Mouse (Mus musculus): ENCODE data around the gene Hnrnpul1. TPM values are rescaled to one million over a fixed set of nuclear protein-coding genes. Genes with fewer than 3 reads are reported as not detected.

Gene Hnrnpul1
- polyA plus RNA-seq (2015; fragmentation: Nextera tagmentation; extraction: Ambion mirVana) = 32.4 and 34.5 TPM in 2 replicates

GRCm38 (mm10) chr7:25754738-25755467 is at the start of gene Hnrnpul1:
Hnrnpul1 (minus strand) TSS chr7:25754757.
- Histone ChIP-seq H3K9ac (replicated peaks; ENCODE audit: low read depth) (peak within 1 kb of the TSS; percentile 99), H3K27ac (ENCODE audit: low read length) (peak within 1 kb of the TSS; percentile 100), H3K27me3 (replicated peaks; ENCODE audit: insufficient read depth, low read length) (no peaks in the 10 kb centered on the region), H3K4me3 (ENCODE audit: low read depth, low read length) (peak within 1 kb of the TSS; percentile 97), H3K4me1 (ENCODE audit: insufficient read depth, low read depth, low read length) (peaks cover 17% of the 10 kb centered on the region; the same call in 1 of the 2 replicates), H3K36me3 (ENCODE audit: insufficient read depth, low read length) (peaks cover 5% of the 10 kb centered on the region; the same call in 1 of the 2 replicates), H3K4me2 (replicated peaks; ENCODE audit: low read depth, low read length) (peak within 1 kb of the TSS; percentile 72), H3K9me3 (ENCODE audit: low read length) (no peaks in the 10 kb centered on the region)
- TF ChIP-seq CTCF (IDR thresholded peaks at IDR 0.05) (peak; percentile 64), EP300 (IDR thresholded peaks at IDR 0.05) (no peak; the same call in 1 of the 2 replicates)
- DNase-seq (ENCODE audit: low spot score) (peak; percentile 99), ATAC-seq (peak; percentile 91)
- WGBS = 1% methylated on average over 47 of the region's 55 CpGs

- Histone ChIP-seq H3K27me3 (replicated peaks; ENCODE audit: insufficient read depth, low read length) (no peaks in the 10 kb centered on the region), H3K27ac (ENCODE audit: low read length) (peak overlapping the region; percentile 86; the same call in 1 of the 2 replicates), H3K4me2 (replicated peaks; ENCODE audit: low read depth, low read length) (no peak overlapping the region), H3K9me3 (ENCODE audit: low read length) (no peaks in the 10 kb centered on the region), H3K9ac (replicated peaks; ENCODE audit: low read depth) (no peak overlapping the region), H3K36me3 (ENCODE audit: insufficient read depth, low read length) (no peaks in the 10 kb centered on the region), H3K4me1 (ENCODE audit: insufficient read depth, low read depth, low read length) (peaks cover 3% of the 10 kb centered on the region; the same call in 1 of the 2 replicates), H3K4me3 (ENCODE audit: low read depth, low read length) (no peak overlapping the region)
- 74% methylated on average over 13 of the region's 13 CpGs for WGBS
- DNase-seq (ENCODE audit: low spot score) = no peak
- TF ChIP-seq EP300 (IDR thresholded peaks at IDR 0.05) (no peak), CTCF (IDR thresholded peaks at IDR 0.05) (no peak)
- ATAC-seq = no peak
Measured at GRCm38 (mm10) chr7:25803460-25803859, 48.9 kb upstream of the Hnrnpul1 start.

- Histone ChIP-seq H3K36me3 (ENCODE audit: insufficient read depth, low read length) (no peaks in the 10 kb centered on the region), H3K27me3 (replicated peaks; ENCODE audit: insufficient read depth, low read length) (no peaks in the 10 kb centered on the region), H3K9ac (replicated peaks; ENCODE audit: low read depth) (no peak overlapping the region), H3K4me2 (replicated peaks; ENCODE audit: low read depth, low read length) (peak overlapping the region; percentile 25; the same call in 1 of the 2 replicates), H3K27ac (ENCODE audit: low read length) (peak overlapping the region; percentile 86), H3K4me3 (ENCODE audit: low read depth, low read length) (no peak overlapping the region), H3K4me1 (ENCODE audit: insufficient read depth, low read depth, low read length) (peaks cover 3% of the 10 kb centered on the region; the same call in 1 of the 2 replicates), H3K9me3 (ENCODE audit: low read length) (no peaks in the 10 kb centered on the region)
- peak; percentile 86 for ATAC-seq
- WGBS = 25% methylated on average over 24 of the region's 24 CpGs
- peak; percentile 93 for DNase-seq (ENCODE audit: low spot score)
- TF ChIP-seq EP300 (IDR thresholded peaks at IDR 0.05) = peak; percentile 45; the same call in 1 of the 2 replicates
- no peak for TF ChIP-seq CTCF (IDR thresholded peaks at IDR 0.05)
Measured at GRCm38 (mm10) chr7:25802241-25803125, 47.9 kb upstream of the Hnrnpul1 start.

- Histone ChIP-seq H3K9ac (replicated peaks; ENCODE audit: low read depth) (no peak overlapping the region), H3K36me3 (ENCODE audit: insufficient read depth, low read length) (no peaks in the 10 kb centered on the region), H3K27me3 (replicated peaks; ENCODE audit: insufficient read depth, low read length) (no peaks in the 10 kb centered on the region), H3K4me1 (ENCODE audit: insufficient read depth, low read depth, low read length) (peaks cover 3% of the 10 kb centered on the region; the same call in 1 of the 2 replicates), H3K4me2 (replicated peaks; ENCODE audit: low read depth, low read length) (no peak overlapping the region), H3K27ac (ENCODE audit: low read length) (no peak overlapping the region), H3K4me3 (ENCODE audit: low read depth, low read length) (no peak overlapping the region), H3K9me3 (ENCODE audit: low read length) (no peaks in the 10 kb centered on the region)
- ATAC-seq = no peak
- 94% methylated on average over 6 of the region's 6 CpGs for WGBS
- no peak for DNase-seq (ENCODE audit: low spot score)
- TF ChIP-seq EP300 (IDR thresholded peaks at IDR 0.05) (no peak), CTCF (IDR thresholded peaks at IDR 0.05) (no peak)
Measured at GRCm38 (mm10) chr7:25801031-25801430, 46.5 kb upstream of the Hnrnpul1 start.

- TF ChIP-seq EP300 (IDR thresholded peaks at IDR 0.05) (no peak), CTCF (IDR thresholded peaks at IDR 0.05) (no peak)
- Histone ChIP-seq H3K27ac (ENCODE audit: low read length) (no peak overlapping the region), H3K4me2 (replicated peaks; ENCODE audit: low read depth, low read length) (no peak overlapping the region), H3K9ac (replicated peaks; ENCODE audit: low read depth) (no peak overlapping the region), H3K4me1 (ENCODE audit: insufficient read depth, low read depth, low read length) (no peaks in the 10 kb centered on the region), H3K9me3 (ENCODE audit: low read length) (no peaks in the 10 kb centered on the region), H3K36me3 (ENCODE audit: insufficient read depth, low read length) (no peaks in the 10 kb centered on the region), H3K27me3 (replicated peaks; ENCODE audit: insufficient read depth, low read length) (no peaks in the 10 kb centered on the region), H3K4me3 (ENCODE audit: low read depth, low read length) (no peak overlapping the region)
- ATAC-seq (no peak), DNase-seq (ENCODE audit: low spot score) (no peak)
- 63% methylated on average over 1 of the region's 1 CpGs for WGBS
Measured at GRCm38 (mm10) chr7:25799369-25799768, 44.8 kb upstream of the Hnrnpul1 start.

GRCm38 (mm10) chr7:25798540-25798939 is 44.0 kb upstream of the Hnrnpul1 start:
- H3K36me3 ChIP-seq (ENCODE audit: insufficient read depth, low read length) = no peaks in the 10 kb centered on the region
- no peak overlapping the region for H3K9ac ChIP-seq (replicated peaks; ENCODE audit: low read depth)
- H3K4me3 ChIP-seq (ENCODE audit: low read depth, low read length) = no peak overlapping the region
- H3K9me3 ChIP-seq (ENCODE audit: low read length) = no peaks in the 10 kb centered on the region
- 93% methylated on average over 2 of the region's 2 CpGs for WGBS
- ATAC-seq (no peak), DNase-seq (ENCODE audit: low spot score) (no peak)
- no peak overlapping the region for H3K27ac ChIP-seq (ENCODE audit: low read length)
- no peak for TF ChIP-seq EP300 (IDR thresholded peaks at IDR 0.05)
- TF ChIP-seq CTCF (IDR thresholded peaks at IDR 0.05) = peak; percentile 45
- no peaks in the 10 kb centered on the region for H3K27me3 ChIP-seq (replicated peaks; ENCODE audit: insufficient read depth, low read length)
- H3K4me2 ChIP-seq (replicated peaks; ENCODE audit: low read depth, low read length) = no peak overlapping the region
- H3K4me1 ChIP-seq (ENCODE audit: insufficient read depth, low read depth, low read length) = no peaks in the 10 kb centered on the region

Measured in lung, postnatal 0 days (tissue).